Mouse (Mus musculus) CD4-positive, CD25-positive, alpha-beta regulatory T cell, adult 4 months (primary cell): ENCODE measurements around the gene Kcnn1. TPM values are rescaled to one million over a fixed set of nuclear protein-coding genes. Genes with fewer than 3 reads are reported as not detected.
A peak's percentile ranks its signal among the peaks of the same experiment; 100 is the strongest.
"Not testable (repeated sequence)": the region's sequence is repeated elsewhere in the genome, so short reads cannot be mapped to it uniquely, and the experiment has no call there.

Source experiments
- ATAC-seq: one replicate; pipeline ENCODE4 v1.8.0; 2017
- polyA plus RNA-seq, 2 experiments: library from polyadenylated mRNA; unstranded; fragments of 100-300 nt; shearing (Covaris generic); gene quantifications; one replicate each; pipeline ENCODE4 v1.2.1; 2017

Kcnn1 gene
- polyA plus RNA-seq = not detected

DNA sequence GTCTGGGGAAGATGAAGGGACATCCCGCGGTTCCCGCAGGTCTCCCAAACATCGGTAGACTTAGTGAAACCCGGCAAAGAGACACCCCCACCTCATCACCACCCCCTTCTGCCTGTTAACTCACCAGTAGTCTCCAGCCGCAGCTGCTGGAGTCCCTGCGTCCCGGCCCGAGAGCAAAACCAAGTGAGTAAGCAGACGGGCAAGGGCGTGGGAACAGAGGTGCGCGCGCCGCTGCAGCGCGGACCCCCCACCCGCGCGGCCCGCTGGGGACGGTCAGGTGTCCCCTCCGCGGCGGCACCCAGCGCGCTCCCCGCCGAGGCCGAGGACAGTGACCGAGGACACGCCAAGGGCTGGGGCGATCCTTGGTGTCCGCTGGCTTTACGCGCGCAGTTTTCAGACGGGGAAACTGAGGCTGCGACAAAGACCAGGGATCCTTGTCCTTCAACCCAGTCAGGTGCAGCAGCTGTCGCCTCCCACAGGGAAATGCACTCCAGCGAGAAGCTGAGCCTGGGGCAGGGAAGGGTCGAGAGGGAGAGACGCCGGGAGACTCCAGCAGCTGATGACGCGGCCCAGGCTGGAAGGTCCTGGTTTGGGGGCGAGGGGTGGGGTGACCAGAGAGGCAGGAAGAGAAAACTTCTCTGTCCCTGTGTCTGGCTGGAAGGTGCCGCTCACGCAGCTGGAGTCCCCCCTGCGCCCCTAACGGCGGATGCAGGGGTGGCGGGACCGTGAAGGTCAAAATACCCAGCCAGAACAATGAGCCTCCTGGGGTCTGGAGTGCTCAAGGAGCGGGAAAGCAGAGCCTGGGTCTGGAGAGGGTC lies at the start of gene Kcnn1:
TSS of gene Kcnn1 (minus strand) at position 435 of the 818 bp plus-strand sequence.
- ATAC-seq = no peak

DNA sequence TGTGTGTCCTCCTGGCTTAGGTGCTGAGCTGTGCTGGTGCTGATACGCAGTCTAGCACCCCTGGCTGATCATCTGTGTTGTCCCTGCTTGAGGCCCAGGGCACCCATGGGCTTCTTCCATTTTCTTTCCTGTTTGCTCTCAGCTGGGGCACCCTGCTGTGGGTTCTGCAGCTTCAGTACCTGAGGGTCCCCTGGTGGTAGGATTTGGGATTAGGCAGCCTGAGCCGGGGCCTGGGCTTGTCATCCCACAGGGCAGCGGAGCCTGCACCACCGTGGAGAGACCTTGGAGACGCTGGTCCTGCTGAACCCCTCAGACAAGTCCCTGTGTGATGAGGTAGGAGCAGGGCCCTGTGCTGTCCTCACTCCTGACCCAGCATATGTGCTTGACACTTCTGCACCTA lies 48.5 kb upstream of the Kcnn1 start:
- no peak for ATAC-seq

DNA sequence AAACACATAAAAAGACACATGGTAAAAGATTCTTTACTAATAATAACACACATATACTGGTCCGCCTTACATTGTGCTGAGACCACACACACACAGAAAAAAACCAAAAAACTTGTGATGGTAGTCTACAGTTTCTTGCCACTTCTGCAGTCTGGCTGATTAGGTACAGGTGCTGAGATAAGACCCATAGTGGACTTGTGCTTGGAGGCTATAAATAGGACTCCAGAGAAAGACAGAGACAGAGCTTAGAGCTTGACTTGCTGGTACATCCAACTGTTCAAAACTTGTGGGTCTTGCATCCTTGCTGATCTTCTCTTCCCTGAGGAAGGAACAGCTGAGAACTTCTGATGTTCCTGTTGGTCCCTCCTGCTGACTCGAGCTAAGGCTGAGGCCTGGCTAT lies 44.5 kb upstream of the Kcnn1 start:
- ATAC-seq = no peak

DNA sequence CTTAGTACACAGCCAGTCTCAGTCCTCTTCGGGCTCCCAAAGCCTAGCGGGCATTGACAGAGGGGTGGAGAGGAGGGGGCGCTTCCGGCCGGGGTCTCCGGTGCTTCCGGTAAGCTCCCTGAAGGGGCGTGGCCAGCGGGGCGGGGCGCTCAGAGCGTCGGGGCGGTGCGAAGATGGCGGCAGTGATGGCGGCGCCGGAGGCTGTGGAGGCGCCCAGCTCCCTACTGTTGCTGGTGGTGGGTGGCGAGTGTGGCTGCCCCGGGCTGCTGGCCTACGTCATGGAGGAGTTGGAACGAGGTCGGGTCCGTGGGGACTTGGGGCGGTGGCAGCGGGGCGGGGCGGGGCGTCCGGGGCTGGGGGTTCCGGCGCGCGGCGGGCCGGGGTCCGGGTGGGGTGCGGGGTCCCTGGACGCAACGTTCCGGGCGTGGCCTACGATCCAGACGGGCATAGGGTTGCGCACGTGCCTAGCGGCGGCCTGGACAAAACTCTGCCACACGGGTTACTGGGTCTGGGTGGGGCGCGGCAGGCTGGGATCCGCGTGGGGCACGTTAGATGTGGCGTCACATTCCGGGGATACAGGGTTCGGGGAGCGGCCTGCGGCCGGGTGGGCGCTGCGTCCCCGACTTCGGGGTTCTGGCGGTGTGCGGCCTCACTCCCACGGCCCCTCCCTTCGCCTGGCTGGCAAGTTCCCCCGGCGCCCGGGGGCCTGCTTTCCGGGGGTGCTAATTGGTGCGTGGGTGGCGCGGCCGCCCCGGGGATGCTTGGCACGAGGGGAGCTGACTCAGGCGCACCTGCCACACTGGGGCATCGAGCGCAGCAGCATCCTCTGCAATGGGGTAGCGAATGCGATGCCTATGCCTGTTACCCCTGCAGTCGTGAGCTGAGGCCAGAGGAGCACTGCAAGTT lies 43.0 kb upstream of the Kcnn1 start, which contains the start of gene Map1s:
TSS of gene Map1s (plus strand) at position 102 of the 906 bp plus-strand sequence.
- peak; percentile 84 for ATAC-seq

DNA sequence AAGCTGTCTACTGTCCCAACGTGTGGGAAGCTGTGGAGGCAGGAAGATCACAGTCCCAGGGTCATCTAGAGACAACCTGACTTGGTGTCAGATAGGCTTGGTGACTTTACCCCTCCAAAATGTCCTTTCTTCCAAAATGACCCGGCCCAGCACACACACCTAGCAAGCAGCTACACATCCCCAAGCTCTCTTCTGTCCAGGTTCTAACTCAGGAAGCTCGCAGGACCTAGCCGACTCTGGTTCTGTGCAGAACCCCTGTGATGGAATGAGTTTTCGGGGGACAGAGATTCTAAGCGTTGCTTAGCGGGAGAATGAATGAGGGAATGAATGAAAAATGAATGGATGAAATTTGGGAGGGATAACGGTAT lies 42.4 kb upstream of the Kcnn1 start:
- no peak for ATAC-seq

DNA sequence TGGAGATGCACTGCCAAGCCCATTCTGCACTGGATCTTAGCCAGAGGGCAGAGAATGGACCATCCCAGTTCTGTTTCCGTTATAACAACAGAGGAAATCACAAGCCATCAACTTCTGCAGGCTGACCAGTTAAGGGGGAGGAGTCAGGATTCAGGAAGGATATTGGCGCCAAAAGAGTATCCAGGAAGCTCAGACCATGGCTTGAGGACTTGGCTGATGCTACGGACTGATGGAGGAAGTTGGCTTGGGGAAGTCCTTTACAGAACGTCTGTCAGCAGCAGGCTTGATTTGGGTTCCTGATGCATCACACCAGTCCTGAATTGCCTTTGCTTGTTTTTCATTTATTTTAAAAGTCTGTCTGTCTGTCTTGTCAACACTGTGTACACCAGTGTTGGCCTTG lies 41.5 kb upstream of the Kcnn1 start:
- ATAC-seq = no peak

DNA sequence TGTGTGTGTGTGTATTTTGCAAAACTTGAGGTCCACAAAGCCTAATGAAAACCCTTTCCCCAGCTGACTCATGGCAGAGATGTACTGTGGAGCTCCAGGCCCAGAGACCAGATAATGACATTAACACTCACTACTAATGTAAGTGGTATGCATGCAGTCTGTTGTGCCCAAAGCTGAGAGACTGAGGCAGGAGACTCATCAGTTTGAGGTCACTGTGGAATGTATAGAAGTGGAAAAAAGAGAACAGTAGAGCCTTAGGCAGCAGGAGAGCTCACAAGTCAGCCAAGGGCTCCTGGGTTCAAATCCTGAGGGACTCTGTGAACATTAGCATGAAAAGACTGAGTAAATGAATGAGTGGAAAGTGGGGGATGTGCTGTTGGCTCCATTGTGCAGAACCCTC lies 40.5 kb upstream of the Kcnn1 start:
- no peak for ATAC-seq

DNA sequence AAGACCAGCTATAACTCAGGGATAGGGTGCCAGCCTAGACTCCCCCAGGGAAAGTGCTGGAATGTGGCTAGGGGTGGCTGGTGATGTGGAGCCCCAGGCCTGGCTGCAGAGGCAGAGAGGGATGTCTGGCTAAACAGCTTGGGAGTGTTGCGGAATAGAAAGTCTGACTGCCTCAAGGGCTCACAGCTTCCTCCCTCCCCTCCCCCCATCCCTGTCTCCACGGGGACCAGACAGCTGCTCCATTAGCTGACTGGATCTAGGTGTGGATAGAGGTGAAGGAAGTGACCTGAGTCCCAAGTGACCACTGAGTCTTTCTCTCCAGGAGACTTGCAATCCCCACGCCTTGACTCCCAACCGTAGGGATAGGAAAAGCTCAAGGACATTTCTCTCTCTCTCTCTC lies 40.1 kb upstream of the Kcnn1 start:
- no peak for ATAC-seq

DNA sequence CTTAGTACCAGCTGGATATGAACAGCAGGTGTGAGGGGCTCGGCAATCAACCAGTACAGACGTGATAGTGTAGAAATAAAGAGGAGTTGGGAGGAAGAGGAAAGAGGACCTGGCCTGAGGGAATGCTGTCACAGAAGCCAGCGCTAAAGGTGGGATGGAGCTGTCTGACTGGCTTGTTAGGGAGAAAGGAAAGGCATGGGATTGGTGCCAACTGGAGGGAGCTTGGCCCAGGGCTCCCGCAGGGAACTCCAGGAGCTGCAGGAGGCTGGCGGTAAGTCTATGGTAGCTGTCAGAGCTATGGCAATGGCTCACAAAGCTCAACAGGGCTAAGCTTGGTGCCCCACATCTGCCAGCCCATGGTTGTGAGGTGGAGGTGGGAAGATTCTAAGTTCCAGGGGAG lies 39.2 kb upstream of the Kcnn1 start:
- no peak for ATAC-seq

DNA sequence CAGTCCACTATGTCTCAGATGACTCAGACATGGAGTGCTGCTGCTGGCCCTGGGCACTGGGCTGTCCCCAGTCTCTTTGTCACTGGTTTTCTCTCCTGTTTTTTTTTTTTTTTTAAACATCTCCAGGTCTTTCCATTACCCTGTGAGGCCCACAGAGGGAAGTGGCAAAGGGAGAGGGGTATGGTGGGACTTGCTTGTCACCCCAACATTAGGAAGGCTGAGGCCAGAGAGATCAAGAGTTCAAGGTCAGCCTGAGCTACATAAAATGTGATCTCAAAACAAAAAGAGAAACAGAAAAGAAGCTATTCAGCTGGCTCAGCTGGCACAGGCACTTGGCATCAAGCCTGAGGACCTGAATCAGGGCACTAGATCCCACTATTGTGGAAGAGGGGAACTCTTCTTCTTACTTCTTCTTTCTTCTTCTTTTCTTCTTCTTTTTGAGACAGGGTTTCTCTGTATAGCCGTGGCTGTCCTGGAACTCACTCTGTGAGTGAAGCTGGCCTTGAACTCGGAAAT lies 37.9 kb upstream of the Kcnn1 start:
- ATAC-seq = no peak

DNA sequence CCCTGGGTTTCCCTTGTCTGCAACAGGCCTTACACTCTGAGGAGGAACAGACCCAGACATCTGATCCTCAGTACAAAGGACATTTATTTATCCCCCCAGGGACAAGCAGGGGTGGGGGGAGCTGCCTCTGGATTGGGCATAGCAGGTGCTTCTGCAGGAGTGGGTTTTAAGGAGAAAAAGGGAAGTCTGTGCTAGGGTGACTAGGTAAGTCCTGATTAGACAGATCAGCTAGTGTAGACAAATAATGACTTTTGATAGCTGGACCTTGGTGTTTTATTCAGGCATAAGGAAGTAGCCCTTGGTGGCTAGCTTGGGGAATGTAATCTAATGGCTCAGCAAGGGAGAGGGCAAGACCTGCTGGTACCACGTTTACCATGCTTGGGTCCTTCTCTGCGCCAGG lies 36.2 kb upstream of the Kcnn1 start:
- no peak for ATAC-seq

DNA sequence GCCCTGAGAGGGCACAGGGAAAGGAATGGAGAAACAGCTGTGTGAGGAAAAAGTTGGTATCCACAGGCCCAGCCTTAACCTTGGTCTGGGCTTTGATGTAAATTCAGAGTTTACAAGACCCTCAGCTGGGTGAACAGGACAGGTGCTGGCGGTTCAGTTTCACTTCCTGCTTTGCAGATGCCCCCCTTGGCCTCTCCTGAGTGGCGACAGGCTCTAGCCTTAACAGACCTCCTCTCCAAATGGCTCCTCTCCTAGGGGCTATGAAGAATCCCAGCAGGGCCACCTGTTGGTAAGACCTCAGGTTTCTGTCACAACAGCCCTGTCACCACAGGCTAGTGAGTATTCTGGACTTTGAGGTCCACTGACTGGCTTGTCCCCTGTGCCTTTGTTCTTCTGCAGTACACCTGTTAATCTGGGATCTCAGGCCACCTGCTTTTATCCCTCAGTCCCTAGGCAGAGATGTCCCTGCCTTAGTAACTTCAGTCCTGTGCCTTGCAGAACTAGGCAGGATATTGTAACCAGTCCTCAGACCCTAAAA lies 35.7 kb upstream of the Kcnn1 start:
- no peak for ATAC-seq

DNA sequence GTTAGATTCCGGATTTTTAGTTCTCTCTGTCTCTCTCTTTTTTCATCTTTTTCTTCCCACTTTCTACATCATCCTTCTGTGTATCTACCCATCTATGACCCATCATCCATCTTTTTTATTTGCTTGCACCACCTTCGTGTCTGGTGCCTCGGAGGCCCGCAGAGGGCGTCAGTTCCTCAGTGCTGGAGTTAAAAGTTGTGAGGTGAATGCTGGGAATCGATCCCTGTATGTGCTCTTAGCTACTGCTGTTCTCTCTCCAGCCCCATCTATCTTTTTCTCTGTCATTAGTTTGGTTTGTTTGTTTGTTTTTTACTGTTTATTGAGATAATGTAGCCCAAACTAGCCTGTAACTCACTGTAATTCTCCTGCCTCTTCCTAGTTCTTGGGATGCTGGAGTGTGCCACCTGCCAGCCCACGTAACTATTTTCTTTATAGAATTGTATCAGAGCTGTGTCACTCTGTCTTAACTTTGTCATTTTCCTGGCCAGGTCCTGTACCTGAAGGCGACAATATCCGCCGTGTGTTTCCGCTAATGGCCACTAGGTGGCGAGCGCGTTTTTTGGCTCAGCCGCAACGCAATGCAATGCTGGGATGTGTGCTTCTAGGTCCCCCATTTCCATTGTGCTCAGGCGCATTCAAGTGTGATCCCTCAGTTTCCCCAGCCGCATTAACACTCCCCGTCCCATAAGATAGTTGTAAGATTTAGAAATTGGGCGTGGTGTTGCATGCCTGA lies 34.8 kb upstream of the Kcnn1 start:
- ATAC-seq = peak; percentile 44

DNA sequence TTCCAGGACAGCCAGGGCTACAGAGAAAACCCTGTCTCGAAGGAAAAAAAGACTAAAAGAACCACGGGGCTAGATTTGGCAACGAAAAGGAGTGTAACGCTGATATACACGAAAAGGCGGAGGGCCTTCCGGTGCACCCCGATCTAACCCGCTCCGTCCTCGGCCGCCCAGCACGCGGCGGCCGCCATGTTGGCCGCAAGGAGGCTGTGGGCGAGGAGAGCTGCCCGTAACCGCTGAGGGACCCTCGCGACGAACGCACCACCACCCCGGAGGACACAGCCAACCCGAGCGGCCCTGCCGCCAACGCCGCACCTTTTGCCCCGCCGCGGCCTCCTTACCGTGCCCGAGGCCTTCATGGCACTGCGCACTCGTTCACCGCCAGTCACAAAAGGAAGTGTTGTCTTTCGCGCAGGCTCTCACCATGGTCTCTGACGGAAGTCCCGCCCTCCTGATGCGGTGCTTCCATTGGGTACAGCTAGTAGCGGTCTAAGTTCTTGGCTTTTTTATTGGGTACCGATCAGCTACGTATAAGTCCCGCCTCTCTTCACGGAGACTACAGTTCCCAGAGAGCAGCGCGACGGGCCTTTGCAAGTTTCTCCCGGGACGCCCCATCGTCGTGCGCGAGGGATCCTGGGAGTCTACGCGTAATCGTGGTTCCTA lies 34.1 kb upstream of the Kcnn1 start, which contains the start of gene Rpl18a:
TSS of gene Rpl18a (minus strand) at position 392 of the 660 bp plus-strand sequence.
- ATAC-seq = peak; percentile 97

DNA sequence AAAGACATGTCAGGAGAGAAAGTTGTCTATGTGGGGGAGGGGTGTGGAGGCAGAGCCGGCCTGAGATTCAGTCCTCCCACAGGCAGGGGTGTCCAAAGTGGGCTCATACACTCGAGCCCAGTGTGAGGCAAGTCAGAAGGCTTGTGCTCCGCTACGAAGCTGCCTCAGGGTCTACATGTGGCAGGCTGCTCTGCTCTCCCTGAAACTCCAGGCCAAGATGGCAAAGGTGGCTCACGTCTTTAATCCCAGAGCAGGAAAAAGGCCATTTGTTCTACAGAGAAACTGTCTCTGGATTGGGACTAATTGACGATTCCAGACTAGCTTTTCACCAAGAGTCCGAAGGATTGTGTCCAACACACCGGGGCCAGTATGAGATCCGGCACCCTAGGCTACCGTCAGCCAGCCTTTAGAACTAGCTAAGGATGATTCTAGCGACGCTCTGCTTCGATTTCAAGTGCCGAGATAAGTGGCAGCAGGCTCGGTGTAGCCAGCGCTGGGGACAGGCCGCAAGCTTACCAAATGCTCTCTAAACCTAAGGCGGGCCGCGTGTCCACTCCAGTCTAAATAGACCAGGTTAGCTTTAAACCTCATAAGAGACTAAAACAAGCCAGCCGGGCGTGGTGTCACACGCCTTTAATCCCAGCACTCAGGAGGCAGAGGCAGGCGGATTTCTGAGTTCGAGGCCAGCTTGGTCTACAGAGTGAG lies 33.4 kb upstream of the Kcnn1 start:
- no peak for ATAC-seq

DNA sequence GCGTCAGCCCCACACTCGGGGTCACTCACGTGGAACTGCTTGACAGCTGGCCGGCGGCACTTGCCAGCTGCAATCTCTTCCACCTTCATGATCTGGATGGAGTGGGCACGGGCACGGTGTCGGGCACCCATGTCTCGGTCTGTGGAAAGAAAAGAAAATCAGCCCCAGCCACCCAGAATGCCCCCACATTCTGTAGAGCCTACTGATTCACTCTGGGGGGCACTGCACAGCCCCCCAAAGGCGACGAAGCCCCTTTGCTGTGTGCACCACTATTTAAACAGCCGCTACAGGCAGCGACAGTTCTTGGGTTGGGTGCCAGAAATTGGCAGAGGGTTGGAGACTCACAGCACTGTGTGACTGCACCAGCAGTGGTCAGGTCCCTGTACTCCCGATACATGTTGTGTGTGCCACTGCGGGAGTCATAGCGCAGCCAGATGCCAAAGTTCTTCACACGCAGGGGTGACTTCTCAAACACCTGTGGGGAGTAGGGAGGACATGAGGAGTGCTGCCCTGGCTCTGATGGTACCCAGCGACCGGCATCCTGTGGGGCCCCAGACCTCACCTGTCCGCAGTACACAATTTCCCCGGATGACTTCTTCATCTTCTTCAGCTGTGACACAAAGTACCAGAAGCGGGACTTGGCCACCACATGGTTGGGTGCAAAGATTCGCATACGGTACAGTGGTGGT lies 32.7 kb upstream of the Kcnn1 start:
- not testable (repeated sequence) for ATAC-seq

DNA sequence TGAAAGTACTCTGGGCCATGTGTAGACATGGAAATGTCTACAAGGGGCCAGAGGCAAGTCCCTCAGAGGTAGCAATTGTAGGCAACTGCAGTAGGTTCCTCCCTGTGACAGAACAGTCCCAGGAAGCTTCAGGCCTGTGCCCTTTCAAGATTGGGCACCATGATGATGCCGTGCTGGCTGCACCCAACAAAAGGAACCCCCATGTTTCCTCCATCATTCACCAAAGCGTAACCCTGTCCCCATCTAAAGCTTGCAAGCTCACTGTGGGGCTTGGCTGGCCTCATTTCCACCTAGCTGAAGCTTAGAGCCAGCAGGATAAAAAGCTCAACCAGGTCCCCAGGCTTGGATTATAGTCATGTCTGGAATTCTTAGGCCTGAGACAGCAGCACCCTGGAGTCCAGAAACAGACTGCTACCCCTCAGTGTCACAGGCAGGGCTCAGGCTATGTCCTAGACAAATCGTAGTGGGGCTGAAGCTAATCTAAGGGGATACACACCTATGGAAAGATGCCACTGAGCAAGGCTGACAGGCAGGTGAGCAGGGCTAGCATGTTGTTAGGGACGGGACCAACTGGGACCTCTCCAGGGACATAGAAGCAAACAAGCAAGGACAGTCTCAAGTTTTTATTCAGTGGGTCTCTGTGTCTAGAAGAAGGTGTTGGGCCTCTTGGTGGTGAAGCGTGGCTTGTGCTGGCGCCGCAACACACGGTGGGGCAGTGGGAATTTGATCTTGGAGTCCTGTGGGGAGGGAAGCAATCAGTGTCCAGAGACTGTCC lies 31.9 kb upstream of the Kcnn1 start:
- ATAC-seq = no peak

DNA sequence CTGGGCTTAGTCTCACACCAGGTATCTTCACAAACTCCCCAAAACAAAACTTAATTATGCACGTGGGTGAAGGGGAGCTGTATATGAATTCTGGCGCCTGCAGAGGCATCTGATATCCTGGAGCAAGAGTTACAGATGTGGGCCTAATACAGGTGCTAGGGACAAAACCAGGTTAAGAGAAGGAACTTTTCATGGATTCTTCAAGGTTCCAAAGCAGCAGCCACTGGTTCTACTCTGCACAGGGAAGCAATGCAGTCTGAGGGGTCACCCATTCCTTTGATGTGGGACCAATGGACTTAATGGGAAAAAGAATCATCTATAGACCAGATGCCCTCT lies 31.3 kb upstream of the Kcnn1 start:
- ATAC-seq = no peak

DNA sequence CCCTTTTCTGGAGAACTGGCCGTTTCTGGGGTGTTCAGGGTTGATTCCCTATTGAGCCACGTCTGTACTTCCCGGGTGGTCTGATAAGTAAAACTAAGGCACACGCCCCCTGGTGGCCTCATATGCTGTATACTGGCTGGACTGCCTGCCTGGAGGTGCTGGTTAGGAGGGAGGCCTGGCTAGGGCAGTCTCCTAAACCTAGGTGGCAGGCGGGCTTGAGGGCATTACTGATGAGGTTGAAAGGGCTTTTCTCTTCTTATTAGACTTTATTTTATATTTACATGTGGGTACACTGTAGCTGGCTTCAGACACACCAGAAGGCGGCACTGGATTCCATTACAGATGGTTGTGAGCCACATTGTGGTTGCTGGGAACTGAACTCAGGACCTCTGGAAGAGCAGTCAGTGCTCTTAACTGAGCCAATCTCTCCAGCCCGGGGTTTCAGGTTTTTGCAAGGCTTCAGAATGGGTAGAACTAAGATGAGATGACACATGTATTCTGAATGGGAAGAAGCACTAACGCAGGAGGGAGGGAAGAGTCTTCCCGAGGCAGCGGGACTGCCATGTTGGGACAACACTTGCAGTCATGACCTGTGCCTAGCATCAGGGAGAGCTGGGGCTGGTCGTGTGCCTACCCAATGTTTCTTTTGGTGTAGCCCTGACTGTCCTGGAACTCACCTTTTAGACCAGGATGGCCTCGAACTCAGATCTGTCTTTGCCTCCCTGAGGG lies 30.8 kb upstream of the Kcnn1 start:
- ATAC-seq = no peak
